Mouse (Mus musculus) thymus, postnatal 36 days (tissue): ENCODE measurements at regions not wholly inside any gene's neighbourhood (a gene's known extent, or its start where the extent isn't known, plus 50 kb on each side); places are given as distances from the start of the nearest gene placed in this dataset.
"Not testable (repeated sequence)": the region's sequence is repeated elsewhere in the genome, so short reads cannot be mapped to it uniquely, and the experiment has no call there.

ENCODE experiments used
- DNase-seq, 2 experiments: peaks; one replicate each; pipeline ENCODE4 v3.0.0; 2022; ENCODE audit warnings: mixed read lengths in 2 of 2

DNA sequence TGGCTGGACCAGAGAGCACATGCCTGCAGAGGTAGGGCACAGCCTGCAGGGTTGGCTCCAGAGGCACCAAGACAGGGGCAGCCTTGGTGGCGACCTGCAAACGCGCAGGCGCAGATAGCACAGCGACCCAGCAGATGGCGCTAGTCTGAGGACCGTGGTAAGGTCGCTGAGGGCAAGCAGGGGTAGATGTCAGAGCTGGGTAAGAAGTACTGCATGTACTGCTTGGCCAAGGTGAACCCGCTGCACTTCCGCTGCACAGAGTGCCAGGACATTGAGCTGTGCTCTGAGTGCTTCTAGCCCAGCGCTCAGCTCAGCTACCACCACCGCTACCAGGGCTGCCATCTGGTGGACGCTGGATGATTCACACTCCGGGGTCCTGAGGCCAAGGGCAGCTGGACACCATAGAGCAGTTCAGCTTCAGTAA lies 68.3 kb downstream of the Hsp90b1 start:
- DNase-seq = peak; percentile 89 to 90

- not testable (repeated sequence) for DNase-seq
Measured at GRCm38 (mm10) chr10:86636515-86636914, 68.8 kb downstream of the Hsp90b1 start.

DNA sequence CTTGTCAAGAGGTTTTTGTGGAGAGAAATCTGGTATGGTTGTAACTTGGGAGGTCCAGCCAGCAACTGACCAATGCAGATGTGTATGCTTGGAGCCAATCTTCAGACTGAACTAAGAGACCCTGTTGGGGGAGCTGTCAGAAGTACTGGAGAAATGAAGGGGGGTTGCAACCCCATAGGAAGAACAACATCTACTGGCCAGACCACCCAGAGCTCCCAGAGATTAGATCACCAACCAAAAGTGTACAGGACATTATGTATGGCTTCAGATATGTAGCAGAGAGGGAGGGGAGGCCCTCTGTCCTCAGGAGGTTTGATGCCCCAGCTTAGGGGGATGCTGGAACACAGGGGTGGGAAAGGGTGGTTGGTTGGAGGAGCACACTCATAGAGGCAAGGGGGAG lies 78.6 kb downstream of the Hsp90b1 start:
- DNase-seq = not testable (repeated sequence)

DNA sequence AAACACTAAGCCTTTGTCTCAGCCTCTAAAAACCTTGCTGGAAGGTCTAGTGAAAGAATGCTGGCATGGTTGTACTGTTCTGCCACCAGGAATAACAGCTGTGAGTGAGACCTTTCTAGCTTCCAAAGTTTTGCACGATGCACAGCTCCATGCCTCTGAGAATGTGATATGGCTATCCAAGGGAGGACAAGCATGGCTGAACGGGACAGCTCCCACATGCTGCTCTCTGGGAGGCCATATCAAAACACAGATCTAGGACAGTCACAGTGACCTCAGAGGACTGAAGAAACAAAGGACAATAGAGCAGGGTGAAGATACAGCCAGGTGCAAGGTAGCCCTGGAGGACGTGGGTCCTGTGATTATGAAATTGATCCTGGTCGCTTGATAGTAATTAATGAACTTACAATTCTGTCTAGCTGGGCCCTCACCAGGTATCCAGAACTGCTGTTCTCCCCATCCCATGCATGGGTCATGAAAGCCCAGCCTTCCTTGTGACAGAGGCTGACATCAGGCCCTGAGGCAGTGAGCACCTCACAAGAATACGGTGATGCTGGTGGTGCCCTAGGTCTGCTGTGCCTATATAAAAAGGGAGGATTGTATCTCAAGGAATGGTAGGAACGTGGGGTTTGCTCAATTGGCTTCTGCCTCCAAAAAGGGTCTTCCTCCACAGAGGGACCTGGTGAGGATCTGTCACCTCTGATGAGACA lies 87.2 kb downstream of the Hsp90b1 start:
- not testable (repeated sequence) for DNase-seq

DNA sequence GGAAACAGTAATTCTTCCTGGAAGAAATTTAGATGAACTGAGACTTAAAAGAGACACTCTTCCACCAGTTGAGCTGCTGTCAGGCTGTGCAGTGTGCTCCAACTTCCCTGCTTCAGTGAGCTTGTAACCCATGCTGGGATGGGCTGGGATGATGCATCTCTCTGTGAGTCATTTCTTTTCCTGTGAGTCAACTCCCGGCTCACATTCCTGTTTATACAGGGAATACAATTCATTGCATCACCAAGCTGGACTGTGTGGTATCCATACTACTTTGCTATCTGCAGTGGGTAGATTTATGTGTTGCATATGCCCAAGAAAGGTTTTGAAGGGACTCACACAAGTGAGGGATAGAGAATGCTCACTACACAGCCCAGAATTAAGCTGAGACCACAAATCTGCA lies 93.0 kb downstream of the Hsp90b1 start:
- DNase-seq = not testable (repeated sequence)

GRCm38 (mm10) chr10:86610027-86610426 lies 95.3 kb downstream of the Hsp90b1 start:
- not testable (repeated sequence) for DNase-seq

DNA sequence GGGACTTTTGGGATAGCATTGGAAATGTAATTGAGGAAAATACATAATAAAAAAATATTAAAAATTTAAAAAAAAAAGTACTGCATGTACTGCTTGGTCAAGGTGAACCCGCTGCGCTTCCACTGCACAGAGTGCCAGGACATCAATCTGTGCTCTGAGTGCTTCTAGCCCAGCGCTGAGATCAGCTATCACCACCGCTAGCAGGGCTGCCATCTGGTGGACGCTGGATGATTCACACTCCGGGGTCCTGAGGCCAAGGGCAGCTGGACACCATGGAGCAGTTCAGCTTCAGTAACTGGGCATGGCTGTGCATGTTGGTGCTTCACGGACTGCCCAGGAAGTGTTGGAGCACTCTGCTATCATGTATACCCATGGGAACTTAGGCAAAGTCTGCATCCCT lies 102.1 kb upstream of the Syn3 start:
- DNase-seq = not testable (repeated sequence)

DNA sequence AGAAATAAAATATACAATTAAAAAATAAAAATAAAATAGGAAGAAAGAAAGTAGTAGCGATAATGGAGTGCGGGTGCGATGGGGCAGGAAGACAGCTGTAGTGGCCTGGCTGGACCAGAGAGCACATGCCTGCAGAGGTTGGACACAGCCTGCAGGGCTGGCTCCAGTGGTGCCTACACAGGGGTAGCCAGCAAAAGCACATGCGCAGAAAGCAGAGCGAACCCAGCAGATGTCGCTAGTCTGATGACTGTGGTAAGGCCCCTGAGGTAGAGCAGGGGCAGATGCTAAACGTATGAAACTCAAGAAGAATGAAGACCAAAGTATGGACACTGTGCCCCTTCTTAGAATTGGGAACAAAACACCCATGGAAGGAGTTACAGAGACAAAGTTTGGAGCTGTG lies 101.3 kb upstream of the Syn3 start:
- DNase-seq = peak; percentile 7 to 16

DNA sequence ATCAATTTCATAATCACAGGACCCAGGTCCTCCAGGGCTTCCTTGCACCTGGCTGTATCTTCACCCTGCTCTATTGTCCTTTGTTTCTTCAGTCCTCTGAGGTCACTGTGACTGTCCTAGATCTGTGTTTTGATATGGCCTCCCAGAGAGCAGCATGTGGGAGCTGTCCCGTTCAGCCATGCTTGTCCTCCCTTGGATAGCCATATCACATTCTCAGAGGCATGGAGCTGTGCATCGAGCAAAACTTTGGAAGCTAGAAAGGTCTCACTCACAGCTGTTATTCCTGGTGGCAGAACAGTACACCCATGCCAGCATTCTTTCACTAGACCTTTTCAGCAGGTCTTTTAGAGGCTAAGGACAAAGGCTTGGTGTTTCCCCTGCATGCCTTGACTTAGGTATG lies 91.5 kb upstream of the Syn3 start:
- DNase-seq = not testable (repeated sequence)

- DNase-seq = not testable (repeated sequence)
Measured at GRCm38 (mm10) chr10:86566875-86567274, 68.2 kb upstream of the Syn3 start.

DNA sequence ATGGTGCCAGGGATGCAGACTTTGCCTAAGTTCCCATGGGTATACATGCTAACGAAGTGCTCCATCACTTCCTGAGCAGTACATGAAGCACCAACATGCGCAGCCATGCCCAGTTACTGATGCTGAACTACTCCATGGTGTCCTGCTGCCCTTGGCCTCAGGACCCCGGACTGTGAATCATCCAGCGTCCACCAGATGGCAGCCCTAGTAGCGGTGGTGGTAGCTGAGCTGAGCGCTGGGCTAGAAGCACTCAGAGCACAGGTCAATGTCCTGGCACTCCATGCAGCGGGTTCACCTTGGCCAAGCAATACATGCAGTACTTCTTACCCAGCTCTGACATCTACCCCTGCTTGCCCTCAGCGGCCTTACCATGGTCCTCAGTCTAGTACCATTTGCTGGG lies 57.1 kb upstream of the Syn3 start:
- DNase-seq = peak; percentile 7 to 10
